Mouse (Mus musculus) forebrain, embryonic 14.5 days (tissue): ENCODE results near the gene Evx2. TPM values are rescaled to one million over a fixed set of nuclear protein-coding genes. Genes with fewer than 3 reads are reported as not detected.

Source experiments
- ATAC-seq: fragments of 200-750 bp; cut with Nextera tagmentation; 2 replicates; pipeline ENCODE4 v1.8.0; 2017; ENCODE audit warnings: mild to moderate bottlenecking, moderate library complexity
- DNase-seq: peaks from one replicate; pipeline ENCODE4 v3.0.0-alpha.2; 2015; ENCODE audit warnings: low spot score
- H3K27ac ChIP-seq: fragments of 300-500 bp; sonication (generic); 2 replicates; pipeline ENCODE4 v1.5.1; 2014; ENCODE audit warnings: low read depth, mild to moderate bottlenecking, control low read depth, low read length, moderate library complexity
- H3K27me3 ChIP-seq: fragments of 300-500 bp; sonication (generic); replicated peaks from 2 replicates; pipeline ENCODE4 v1.6.1; 2014; ENCODE audit warnings: low read length, control low read depth, mixed read lengths; ENCODE audit not compliant: control insufficient read depth, insufficient read depth
- H3K36me3 ChIP-seq: fragments of 300-500 bp; sonication (generic); 2 replicates; pipeline ENCODE4 v1.6.1; 2014; ENCODE audit warnings: low read length, control low read depth; ENCODE audit not compliant: control insufficient read depth, insufficient read depth
- H3K4me1 ChIP-seq: fragments of 300-500 bp; sonication (generic); 2 replicates; pipeline ENCODE4 v1.6.1; 2014; ENCODE audit warnings: antibody characterized with exemption, low read length, control low read depth; ENCODE audit not compliant: control insufficient read depth, insufficient read depth
- H3K4me2 ChIP-seq: fragments of 300-500 bp; sonication (generic); 2 replicates; pipeline ENCODE4 v1.6.1; 2014; ENCODE audit warnings: mild to moderate bottlenecking, control low read depth, low read length
- H3K4me3 ChIP-seq: fragments of 300-500 bp; sonication (generic); 2 replicates; pipeline ENCODE4 v1.5.1; 2014; ENCODE audit warnings: low read depth, low read length, control low read depth
- H3K9ac ChIP-seq: fragments of 300-500 bp; sonication (generic); 2 replicates; pipeline ENCODE4 v1.6.1; 2014; ENCODE audit warnings: mild to moderate bottlenecking, low read length, control low read depth, moderate library complexity
- H3K9me3 ChIP-seq: fragments of 300-500 bp; sonication (generic); replicated peaks from 2 replicates; pipeline ENCODE4 v1.6.1; 2016; ENCODE audit warnings: low read length, control low read depth, mixed read lengths; ENCODE audit not compliant: control insufficient read depth
- WGBS: fragments of 180-500 bp; shearing (Covaris S2); extraction: QIAGEN DNeasy Blood & Tissue Kit; methylation state at CpG from one replicate; pipeline ENCODE4 v1.1.7; 2014; 5-methylcytosine and 5-hydroxymethylcytosine counted together
- polyA plus RNA-seq: library from polyadenylated mRNA; unstranded; fragments of >200 nt; fragmentation: Nextera tagmentation; extraction: Ambion mirVana; gene quantifications from 2 replicates; pipeline ENCODE4 v1.2.1, GENCODE M21; 2014

The Evx2 gene
- polyA plus RNA-seq, 1 experiment from 2014 or later: not detected

DNA sequence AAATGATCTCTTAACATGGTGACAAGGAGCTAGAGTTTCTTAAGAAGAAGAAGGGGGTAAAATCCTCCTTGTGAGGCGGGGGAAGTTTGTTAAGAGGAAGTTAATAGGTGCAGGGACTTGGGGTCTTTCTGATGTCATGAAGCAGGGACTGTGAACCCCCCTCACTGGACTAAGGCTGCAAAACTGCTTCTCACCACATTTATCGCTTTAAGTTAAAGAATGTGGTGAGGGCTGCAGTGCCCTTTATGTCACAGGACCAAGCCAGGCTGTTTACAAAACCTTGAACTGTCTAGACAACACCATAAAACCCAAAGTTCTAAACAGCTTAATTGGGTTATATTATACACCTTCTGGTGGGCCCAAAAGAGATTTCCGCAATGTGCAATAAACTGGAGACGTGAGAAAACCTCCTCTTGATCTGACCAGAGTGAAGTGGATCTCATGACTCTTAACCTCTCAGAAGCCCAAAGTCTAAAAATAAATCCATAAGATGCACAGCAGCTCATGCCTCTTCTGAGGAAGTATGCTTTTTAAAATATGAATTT is 25.8 kb upstream of the Evx2 start:
- H3K27me3 ChIP-seq: peaks cover 94% of the 10 kb centered on the region
- DNase-seq (no peak), ATAC-seq (no peak)
- no peak overlapping the region for H3K4me3 ChIP-seq
- H3K27ac ChIP-seq: no peak overlapping the region
- no peaks in the 10 kb centered on the region for H3K4me1 ChIP-seq
- 10% methylated on average over 4 of the region's 4 CpGs for WGBS
- H3K9ac ChIP-seq: no peak overlapping the region
- no peaks in the 10 kb centered on the region for H3K36me3 ChIP-seq
- no peak overlapping the region for H3K4me2 ChIP-seq
- no peaks in the 10 kb centered on the region for H3K9me3 ChIP-seq

- DNase-seq (no peak), ATAC-seq (no peak)
- no peak overlapping the region for H3K9ac ChIP-seq
- H3K4me2 ChIP-seq: no peak overlapping the region
- H3K4me3 ChIP-seq: no peak overlapping the region
- H3K9me3 ChIP-seq: no peaks in the 10 kb centered on the region
- H3K27me3 ChIP-seq: peaks cover 94% of the 10 kb centered on the region
- no peaks in the 10 kb centered on the region for H3K36me3 ChIP-seq
- 0% methylated on average over 12 of the region's 12 CpGs for WGBS
- H3K27ac ChIP-seq: no peak overlapping the region
- H3K4me1 ChIP-seq: no peaks in the 10 kb centered on the region
Measured at GRCm38 (mm10) chr2:74684106-74684505, 24.7 kb upstream of the Evx2 start.

- Histone ChIP-seq H3K9me3 (no peaks in the 10 kb centered on the region), H3K36me3 (no peaks in the 10 kb centered on the region), H3K4me2 (no peak overlapping the region), H3K4me3 (no peak overlapping the region), H3K27ac (no peak overlapping the region), H3K27me3 (peaks cover 94% of the 10 kb centered on the region), H3K4me1 (no peaks in the 10 kb centered on the region), H3K9ac (no peak overlapping the region)
- DNase-seq (no peak), ATAC-seq (no peak)
- WGBS: under 1% methylated on average over 18 of the region's 18 CpGs
Measured at GRCm38 (mm10) chr2:74683471-74683951, 24.2 kb upstream of the Evx2 start.

- Histone ChIP-seq H3K27ac (no peak overlapping the region), H3K36me3 (no peaks in the 10 kb centered on the region), H3K9me3 (no peaks in the 10 kb centered on the region), H3K27me3 (peaks cover 94% of the 10 kb centered on the region), H3K9ac (no peak overlapping the region), H3K4me2 (no peak overlapping the region), H3K4me3 (no peak overlapping the region), H3K4me1 (no peaks in the 10 kb centered on the region)
- DNase-seq (no peak), ATAC-seq (no peak)
- 1% methylated on average over 45 of the region's 51 CpGs for WGBS
Measured at GRCm38 (mm10) chr2:74682796-74683195, 23.4 kb upstream of the Evx2 start.

GRCm38 (mm10) chr2:74681594-74682531 is 22.5 kb upstream of the Evx2 start:
- no peak overlapping the region for H3K27ac ChIP-seq
- no peak for DNase-seq
- under 1% methylated on average over 76 of the region's 78 CpGs for WGBS
- no peak overlapping the region for H3K9ac ChIP-seq
- H3K9me3 ChIP-seq: no peaks in the 10 kb centered on the region
- H3K4me2 ChIP-seq: no peak overlapping the region
- peak; percentile 32; the same call in 1 of the 2 replicates for ATAC-seq
- no peak overlapping the region; the same call in 1 of the 2 replicates for H3K4me3 ChIP-seq
- H3K36me3 ChIP-seq: no peaks in the 10 kb centered on the region
- H3K27me3 ChIP-seq: peaks cover 94% of the 10 kb centered on the region
- H3K4me1 ChIP-seq: no peaks in the 10 kb centered on the region

DNA sequence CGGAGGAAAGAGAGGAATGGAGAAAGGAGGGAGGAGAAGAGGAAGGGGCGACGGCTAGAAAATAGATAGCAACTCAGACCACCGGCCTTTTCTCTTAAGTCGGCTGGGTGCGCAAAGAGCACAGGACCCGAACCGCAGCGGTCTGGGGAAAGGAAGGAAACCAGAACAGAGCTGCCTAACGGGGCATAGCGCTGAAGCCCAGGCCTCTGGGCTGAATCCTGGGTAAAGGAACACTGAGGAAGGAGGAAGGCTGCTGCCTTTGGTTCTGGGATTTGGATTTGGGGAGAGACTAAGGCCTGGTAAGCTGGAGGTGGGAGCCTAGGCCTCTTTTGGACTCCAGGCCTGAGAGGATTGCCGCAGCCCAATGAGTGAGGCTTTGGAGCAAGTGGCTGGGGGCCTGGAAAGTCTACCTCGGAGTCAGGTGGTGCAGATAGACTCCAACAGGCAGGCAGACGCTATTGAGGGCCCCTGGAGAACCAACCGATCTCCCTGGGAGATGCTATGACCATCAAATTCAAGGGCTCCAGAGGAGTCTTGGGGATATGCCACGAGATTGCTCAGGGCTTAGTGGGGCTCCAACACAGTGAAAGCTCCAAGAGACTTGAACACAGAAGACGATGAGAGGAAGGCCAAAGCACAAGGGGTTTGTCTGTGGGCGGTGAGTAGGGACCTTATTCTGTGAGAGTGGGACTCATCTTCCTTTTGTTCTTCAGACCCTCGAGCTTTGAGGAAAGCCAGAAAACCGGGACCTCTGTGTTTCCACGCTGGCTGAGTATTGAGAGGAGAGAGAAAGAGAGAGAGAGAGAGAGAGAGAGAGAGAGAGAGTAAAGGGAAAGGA is 21.4 kb upstream of the Evx2 start:
- no peak overlapping the region for H3K4me2 ChIP-seq
- no peaks in the 10 kb centered on the region for H3K36me3 ChIP-seq
- H3K9ac ChIP-seq: no peak overlapping the region
- H3K4me1 ChIP-seq: no peaks in the 10 kb centered on the region
- H3K4me3 ChIP-seq: no peak overlapping the region
- WGBS: 1% methylated on average over 21 of the region's 21 CpGs
- H3K27me3 ChIP-seq: peaks cover 99% of the 10 kb centered on the region
- ATAC-seq (no peak), DNase-seq (no peak)
- no peak overlapping the region for H3K27ac ChIP-seq
- no peaks in the 10 kb centered on the region for H3K9me3 ChIP-seq

DNA sequence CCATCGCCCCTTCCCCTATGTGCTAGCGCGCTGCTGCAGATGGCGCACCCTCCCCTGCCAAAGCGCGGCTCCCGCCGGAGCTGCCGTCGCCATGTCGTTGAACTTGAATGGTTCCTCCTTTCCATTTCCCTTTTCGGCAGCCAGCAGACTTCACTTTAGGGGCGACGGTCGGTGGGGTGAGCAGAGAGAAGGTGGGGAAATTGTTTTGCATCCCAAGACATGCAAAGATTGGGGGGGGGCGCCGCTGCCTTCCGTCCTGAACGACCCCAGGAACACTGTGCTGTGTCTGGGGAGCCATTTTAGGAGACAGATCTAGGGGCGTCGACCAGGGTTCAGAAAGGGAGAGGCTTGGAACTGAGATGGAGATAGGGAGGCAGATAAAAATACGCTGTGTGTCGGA is 20.6 kb upstream of the Evx2 start:
- Histone ChIP-seq H3K4me2 (no peak overlapping the region), H3K4me3 (no peak overlapping the region), H3K9me3 (no peaks in the 10 kb centered on the region), H3K27me3 (peaks cover 100% of the 10 kb centered on the region), H3K36me3 (no peaks in the 10 kb centered on the region), H3K4me1 (no peaks in the 10 kb centered on the region), H3K9ac (no peak overlapping the region), H3K27ac (no peak overlapping the region)
- WGBS: under 1% methylated on average over 22 of the region's 23 CpGs
- DNase-seq (no peak), ATAC-seq (no peak)

GRCm38 (mm10) chr2:74679596-74679971 is 20.2 kb upstream of the Evx2 start:
- Histone ChIP-seq H3K4me1 (no peaks in the 10 kb centered on the region), H3K27me3 (peaks cover 100% of the 10 kb centered on the region), H3K9me3 (no peaks in the 10 kb centered on the region), H3K27ac (no peak overlapping the region), H3K4me3 (no peak overlapping the region), H3K36me3 (no peaks in the 10 kb centered on the region), H3K4me2 (no peak overlapping the region), H3K9ac (no peak overlapping the region)
- no peak for DNase-seq
- ATAC-seq: no peak
- 2% methylated on average over 24 of the region's 26 CpGs for whole genome bisulfite sequencing
